Mouse (Mus musculus): Measurements from ENCODE around the gene Tor3a.

GRCm38 (mm10) chr1:156626729-156627128 is 47.4 kb downstream of the Tor3a start:
- TF ChIP-seq CTCF (IDR thresholded peaks at IDR 0.05; ENCODE audit: low read depth, low read length) (no peak), POLR2A (IDR thresholded peaks at IDR 0.05; ENCODE audit: borderline replicate concordance, low read depth, low read length) (no peak)

All from bone marrow macrophage, adult 2 months (primary cell).